Mouse (Mus musculus) brown adipose tissue, adult 24 weeks (tissue): ENCODE results near the gene Cib1. TPM values are rescaled to one million over a fixed set of nuclear protein-coding genes. Genes with fewer than 3 reads are reported as not detected.

Experiments used
- H3K27ac ChIP-seq: fragments of 200-500 bp; replicated peaks from 2 replicates; pipeline ENCODE4 v1.5.1; 2012; ENCODE audit warnings: low read depth, mild to moderate bottlenecking, low read length
- H3K4me1 ChIP-seq: fragments of 200-500 bp; 2 replicates; pipeline ENCODE4 v1.6.1; 2012; ENCODE audit warnings: low read length, mixed read lengths; ENCODE audit not compliant: control insufficient read depth, insufficient read depth, insufficient read length
- H3K4me3 ChIP-seq: fragments of 200-500 bp; 2 replicates; pipeline ENCODE4 v1.5.1; 2012; ENCODE audit warnings: low read depth, mild to moderate bottlenecking, low read length, moderate library complexity; ENCODE audit not compliant: insufficient read depth
- polyA plus RNA-seq: library from polyadenylated mRNA; stranded (reverse); fragments of >200 nt; gene quantifications from 2 replicates; pipeline ENCODE4 v1.2.4, GENCODE M21; 2012; ENCODE audit not compliant: missing spikeins, insufficient read depth, insufficient read length

The Cib1 gene
- polyA plus RNA-seq, 1 experiment = 56.7 TPM

- Histone ChIP-seq H3K27ac (peak overlapping the region; percentile 63), H3K4me1 (peaks cover 27% of the 10 kb centered on the region), H3K4me3 (no peak overlapping the region)
Measured at GRCm38 (mm10) chr7:80200963-80201539, 31.6 kb downstream of the Cib1 start.

- Histone ChIP-seq H3K4me3 (peak overlapping the region; percentile 87), H3K4me1 (peaks cover 26% of the 10 kb centered on the region), H3K27ac (peak overlapping the region; percentile 51)
Measured at GRCm38 (mm10) chr7:80200588-80200945, 32.0 kb downstream of the Cib1 start.

GRCm38 (mm10) chr7:80199851-80200587, 32.6 kb downstream of the Cib1 start:
- peaks cover 26% of the 10 kb centered on the region for H3K4me1 ChIP-seq
- peak overlapping the region; percentile 51 for H3K27ac ChIP-seq
- H3K4me3 ChIP-seq = peak overlapping the region; percentile 87

GRCm38 (mm10) chr7:80199286-80199685, 33.3 kb downstream of the Cib1 start:
- Histone ChIP-seq H3K4me1 (peaks cover 29% of the 10 kb centered on the region), H3K4me3 (peak overlapping the region; percentile 87), H3K27ac (peak overlapping the region; percentile 66)

GRCm38 (mm10) chr7:80198863-80199262, 33.8 kb downstream of the Cib1 start:
- H3K4me3 ChIP-seq = peak overlapping the region; percentile 87
- H3K4me1 ChIP-seq = peaks cover 28% of the 10 kb centered on the region
- peak overlapping the region; percentile 66 for H3K27ac ChIP-seq

GRCm38 (mm10) chr7:80197941-80198778, 34.5 kb downstream of the Cib1 start:
- Histone ChIP-seq H3K4me3 (peak overlapping the region; percentile 87), H3K4me1 (peaks cover 26% of the 10 kb centered on the region), H3K27ac (peak overlapping the region; percentile 66)

- H3K27ac ChIP-seq = 0 out of 2 replicates have a peak overlapping the region, but pooled peaks have one; percentile 14
- no peak overlapping the region for H3K4me3 ChIP-seq
- H3K4me1 ChIP-seq = peaks cover 22% of the 10 kb centered on the region
Measured at GRCm38 (mm10) chr7:80197371-80197770, 35.2 kb downstream of the Cib1 start.

GRCm38 (mm10) chr7:80195576-80196263, 36.9 kb downstream of the Cib1 start:
- Histone ChIP-seq H3K4me3 (no peak overlapping the region), H3K4me1 (peaks cover 8% of the 10 kb centered on the region), H3K27ac (no peak overlapping the region)

- H3K27ac ChIP-seq = no peak overlapping the region
- H3K4me3 ChIP-seq = no peak overlapping the region
- peaks cover 3% of the 10 kb centered on the region; the same call in 1 of the 2 replicates for H3K4me1 ChIP-seq
Measured at GRCm38 (mm10) chr7:80195146-80195545, 37.5 kb downstream of the Cib1 start.

- peaks cover 3% of the 10 kb centered on the region; the same call in 1 of the 2 replicates for H3K4me1 ChIP-seq
- no peak overlapping the region for H3K4me3 ChIP-seq
- H3K27ac ChIP-seq = no peak overlapping the region; the same call in 1 of the 2 replicates
Measured at GRCm38 (mm10) chr7:80193941-80194739, 38.5 kb downstream of the Cib1 start.

- Histone ChIP-seq H3K4me3 (peak overlapping the region; percentile 45), H3K4me1 (peaks cover 5% of the 10 kb centered on the region), H3K27ac (peak overlapping the region; percentile 45)
Measured at GRCm38 (mm10) chr7:80192226-80193061, 40.2 kb downstream of the Cib1 start.

- Histone ChIP-seq H3K4me1 (peaks cover 7% of the 10 kb centered on the region), H3K27ac (no peak overlapping the region), H3K4me3 (no peak overlapping the region)
Measured at GRCm38 (mm10) chr7:80191455-80191854, 41.2 kb downstream of the Cib1 start.

GRCm38 (mm10) chr7:80189147-80189933, 43.3 kb downstream of the Cib1 start:
- no peak overlapping the region for H3K4me3 ChIP-seq
- peaks cover 8% of the 10 kb centered on the region for H3K4me1 ChIP-seq
- H3K27ac ChIP-seq = no peak overlapping the region
